Mouse (Mus musculus) gastrocnemius, postnatal 10 days (tissue): ENCODE data around the gene Vmn2r84. TPM values are rescaled to one million over a fixed set of nuclear protein-coding genes. Genes with fewer than 3 reads are reported as not detected.

ENCODE experiments used
- total RNA-seq, 2 experiments: library from RNA; stranded (reverse); gene quantifications; 2 replicates each; pipeline ENCODE4 v1.2.3; 2021

The Vmn2r84 gene
- total RNA-seq, 2 experiments from 2014 or later, result not detected

Other genes with a start within 250 kb of the Vmn2r84 start
- not detected for gene Olfr825, start 227.6 kb downstream of the Vmn2r84 start, total RNA-seq
- not detected for gene Olfr826, start 210.1 kb downstream of the Vmn2r84 start, total RNA-seq
- not detected for gene Olfr827, start 179.9 kb downstream of the Vmn2r84 start, total RNA-seq
- gene Neurod4, start 114.1 kb downstream of the Vmn2r84 start, total RNA-seq, result not detected
- 1 to 10 TPM in 1 of 2 experiments, under 1 TPM in 1; 0.56 to 1.3 TPM for gene Tespa1, start 71.5 kb downstream of the Vmn2r84 start, total RNA-seq
- not detected for gene Vmn2r85, start 35.4 kb upstream of the Vmn2r84 start, total RNA-seq
- not detected for gene Vmn2r86, start 61.7 kb upstream of the Vmn2r84 start, total RNA-seq
- not detected for gene Vmn2r87, start 103.1 kb upstream of the Vmn2r84 start, total RNA-seq